Mouse (Mus musculus): ENCODE measurements around the gene Pde4b.
"Not testable (repeated sequence)": the region's sequence is repeated elsewhere in the genome, so short reads cannot be mapped to it uniquely, and the experiment has no call there.

Gene Pde4b

GRCm38 (mm10) chr4:102484738-102485137, 397.4 kb downstream of the Pde4b start:
- DNase-seq: no peak

GRCm38 (mm10) chr4:102486134-102486920, 399.0 kb downstream of the Pde4b start:
- no peak for DNase-seq

- no peak for DNase-seq
These were observed 399.5 kb downstream of the Pde4b start for GRCm38 (mm10) chr4:102486921-102487240.

GRCm38 (mm10) chr4:102488000-102488399, 400.7 kb downstream of the Pde4b start:
- no peak for DNase-seq

- DNase-seq: no peak
These were observed 404.3 kb downstream of the Pde4b start for GRCm38 (mm10) chr4:102491468-102492123.

- DNase-seq: no peak
These were observed 405.6 kb downstream of the Pde4b start for GRCm38 (mm10) chr4:102492911-102493310.

GRCm38 (mm10) chr4:102493342-102494128, 406.2 kb downstream of the Pde4b start:
- no peak for DNase-seq

- DNase-seq: not testable (repeated sequence)
These were observed 406.9 kb downstream of the Pde4b start for GRCm38 (mm10) chr4:102494203-102494602.

GRCm38 (mm10) chr4:102495001-102495400, 407.7 kb downstream of the Pde4b start:
- no peak for DNase-seq

GRCm38 (mm10) chr4:102495474-102495873, 408.1 kb downstream of the Pde4b start:
- DNase-seq: no peak

- no peak for DNase-seq
These were observed 409.2 kb downstream of the Pde4b start for GRCm38 (mm10) chr4:102496269-102497177.

GRCm38 (mm10) chr4:102497221-102497620, 409.9 kb downstream of the Pde4b start:
- DNase-seq: no peak

GRCm38 (mm10) chr4:102498169-102498919, 411.0 kb downstream of the Pde4b start:
- DNase-seq: no peak

GRCm38 (mm10) chr4:102498920-102499316, 411.6 kb downstream of the Pde4b start:
- no peak for DNase-seq

- DNase-seq: no peak
These were observed 418.4 kb downstream of the Pde4b start for GRCm38 (mm10) chr4:102505714-102506113.

- no peak for DNase-seq
These were observed 419.3 kb downstream of the Pde4b start for GRCm38 (mm10) chr4:102506376-102507280.

GRCm38 (mm10) chr4:102507344-102507743, 420.0 kb downstream of the Pde4b start:
- no peak for DNase-seq

- no peak for DNase-seq
These were observed 420.4 kb downstream of the Pde4b start for GRCm38 (mm10) chr4:102507753-102508152.

GRCm38 (mm10) chr4:102510061-102510460, 422.7 kb downstream of the Pde4b start:
- DNase-seq: no peak

- DNase-seq: no peak
These were observed 423.6 kb downstream of the Pde4b start for GRCm38 (mm10) chr4:102510939-102511391.

GRCm38 (mm10) chr4:102511511-102511910, 424.2 kb downstream of the Pde4b start:
- no peak for DNase-seq

Data from cerebellum, adult 11 months (tissue).